Mouse (Mus musculus): Measurements from ENCODE around the gene Dido1. TPM values are rescaled to one million over a fixed set of nuclear protein-coding genes. Genes with fewer than 3 reads are reported as not detected.
A peak's percentile ranks its signal among the peaks of the same experiment; 100 is the strongest.

Dido1 gene
- polyA plus RNA-seq, 1 experiment from 2014 or later: 15.8 TPM

DNA sequence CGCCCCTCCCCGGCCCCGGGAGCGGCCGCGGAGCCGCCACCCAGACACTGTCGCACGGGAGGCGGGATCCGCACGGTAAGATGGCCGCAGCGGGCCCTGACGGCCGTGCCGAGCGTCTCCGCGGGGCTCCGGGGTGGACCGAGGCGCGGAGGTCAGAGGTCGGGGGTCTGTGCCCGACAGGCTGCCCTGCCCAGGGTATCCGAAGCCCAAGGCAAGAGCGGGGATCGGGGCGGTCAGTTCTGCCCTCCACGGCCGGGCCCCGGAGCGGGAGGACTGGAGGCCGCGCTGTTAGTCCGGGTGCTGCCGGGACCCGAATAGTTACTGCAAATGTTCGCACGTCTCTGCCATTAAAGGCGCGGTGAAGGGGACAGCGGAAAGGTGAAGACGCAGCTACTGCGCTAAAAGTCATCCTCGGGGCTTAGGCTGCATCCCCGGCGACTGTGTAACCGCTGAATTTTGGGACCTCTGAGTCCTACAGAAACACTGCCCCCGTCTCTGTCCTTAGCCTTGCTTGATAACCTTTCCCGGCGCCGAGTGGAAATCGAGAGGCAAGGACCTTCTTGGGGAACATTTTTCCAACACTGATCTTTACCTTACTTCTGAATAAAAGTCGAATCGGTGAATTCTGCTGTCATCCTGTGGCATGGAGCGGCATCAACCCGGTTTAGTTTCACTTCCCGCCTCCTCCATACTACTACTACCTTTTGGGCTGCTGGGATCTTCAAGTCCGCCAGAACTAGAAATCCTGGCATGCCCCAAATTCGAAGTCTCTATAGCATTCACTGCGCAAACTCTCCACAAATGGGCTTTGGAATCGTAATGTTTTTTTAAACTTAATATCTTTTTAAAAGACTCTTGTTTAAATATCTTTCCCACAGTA lies 717 bp upstream of the Dido1 start:
- ATAC-seq (replicated peaks; ENCODE audit: extremely low read depth, insufficient read depth, low FRiP score): no peak; the same call in 1 of the 2 replicates
- WGBS: 1% methylated on average over 61 of the region's 64 CpGs

GRCm38 (mm10) chr2:180709023-180709922 lies 526 bp downstream of the Dido1 start:
- Histone ChIP-seq H3K36me3 (ENCODE audit: control insufficient read depth, insufficient read depth) (peaks cover 10% of the 10 kb centered on the region), H3K27me3 (ENCODE audit: control insufficient read depth, insufficient read depth, low read length) (no peaks in the 10 kb centered on the region), H3K27ac (ENCODE audit: low read length) (peak overlapping the region; percentile 82), H3K4me1 (ENCODE audit: control insufficient read depth, insufficient read depth, low read length) (peaks cover 38% of the 10 kb centered on the region), H3K4me3 (ENCODE audit: low read length) (peak overlapping the region; percentile 100), H3K4me2 (ENCODE audit: low read depth, low read length) (peak overlapping the region; percentile 78), H3K9ac (ENCODE audit: low read length) (peak overlapping the region; percentile 91), H3K9me3 (replicated peaks; ENCODE audit: control insufficient read depth, low read length) (no peaks in the 10 kb centered on the region)
- under 1% methylated on average over 39 of the region's 39 CpGs for WGBS
- peak; percentile 56 for ATAC-seq (replicated peaks; ENCODE audit: extremely low read depth, insufficient read depth, low FRiP score)

More for the DNA sequence above, 717 bp upstream of the Dido1 start:
- H3K4me3 ChIP-seq (ENCODE audit: low read length): peak overlapping the region; percentile 100
- peak overlapping the region; percentile 84 for H3K4me2 ChIP-seq (ENCODE audit: low read depth, low read length)
- H3K36me3 ChIP-seq (ENCODE audit: control insufficient read depth, insufficient read depth): peaks cover 16% of the 10 kb centered on the region
- peaks cover 25% of the 10 kb centered on the region for H3K4me1 ChIP-seq (ENCODE audit: control insufficient read depth, insufficient read depth, low read length)
- H3K27me3 ChIP-seq (ENCODE audit: control insufficient read depth, insufficient read depth, low read length): no peaks in the 10 kb centered on the region
- H3K27ac ChIP-seq (ENCODE audit: low read length): peak overlapping the region; percentile 90
- peak overlapping the region; percentile 100 for H3K9ac ChIP-seq (ENCODE audit: low read length)
- no peaks in the 10 kb centered on the region for H3K9me3 ChIP-seq (replicated peaks; ENCODE audit: control insufficient read depth, low read length)

- H3K4me3 ChIP-seq (ENCODE audit: low read length): no peak overlapping the region
- no peak overlapping the region for H3K27ac ChIP-seq (ENCODE audit: low read length)
- no peaks in the 10 kb centered on the region for H3K27me3 ChIP-seq (ENCODE audit: control insufficient read depth, insufficient read depth, low read length)
- H3K36me3 ChIP-seq (ENCODE audit: control insufficient read depth, insufficient read depth): peaks cover 5% of the 10 kb centered on the region; the same call in 1 of the 2 replicates
- H3K4me2 ChIP-seq (ENCODE audit: low read depth, low read length): no peak overlapping the region
- WGBS: 94% methylated on average over 5 of the region's 5 CpGs
- H3K9me3 ChIP-seq (replicated peaks; ENCODE audit: control insufficient read depth, low read length): no peaks in the 10 kb centered on the region
- ATAC-seq (replicated peaks; ENCODE audit: extremely low read depth, insufficient read depth, low FRiP score): no peak
- H3K4me1 ChIP-seq (ENCODE audit: control insufficient read depth, insufficient read depth, low read length): peaks cover 40% of the 10 kb centered on the region
- H3K9ac ChIP-seq (ENCODE audit: low read length): no peak overlapping the region
These were observed 3.8 kb downstream of the Dido1 start for GRCm38 (mm10) chr2:180705975-180706374.

DNA sequence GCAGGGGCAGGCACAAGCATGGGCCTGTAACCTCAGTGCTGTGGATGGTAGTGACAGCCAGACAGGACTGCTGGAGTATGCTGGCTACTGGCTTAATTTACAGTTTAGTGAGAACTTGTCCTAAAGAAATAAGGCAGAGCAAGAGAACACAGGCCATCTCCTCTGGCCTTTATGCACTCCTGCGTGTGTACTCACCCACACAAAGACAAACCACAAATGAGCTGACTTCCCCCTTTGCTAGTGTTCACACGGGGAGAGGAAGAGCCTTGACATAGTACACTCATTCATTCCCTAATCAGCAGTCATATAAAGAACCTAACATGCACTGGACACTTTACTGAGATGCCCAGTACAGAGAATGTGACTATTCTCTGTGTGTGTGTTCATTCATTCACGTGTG lies 4.7 kb downstream of the Dido1 start:
- ATAC-seq (replicated peaks; ENCODE audit: extremely low read depth, insufficient read depth, low FRiP score): no peak
- peak overlapping the region; percentile 41 for H3K9ac ChIP-seq (ENCODE audit: low read length)
- 78% methylated on average over 3 of the region's 3 CpGs for WGBS
- peaks cover 49% of the 10 kb centered on the region for H3K4me1 ChIP-seq (ENCODE audit: control insufficient read depth, insufficient read depth, low read length)
- no peak overlapping the region for H3K4me3 ChIP-seq (ENCODE audit: low read length)
- peaks cover 5% of the 10 kb centered on the region; the same call in 1 of the 2 replicates for H3K36me3 ChIP-seq (ENCODE audit: control insufficient read depth, insufficient read depth)
- H3K4me2 ChIP-seq (ENCODE audit: low read depth, low read length): peak overlapping the region; percentile 4; the same call in 1 of the 2 replicates
- H3K27ac ChIP-seq (ENCODE audit: low read length): peak overlapping the region; percentile 81
- H3K9me3 ChIP-seq (replicated peaks; ENCODE audit: control insufficient read depth, low read length): no peaks in the 10 kb centered on the region
- no peaks in the 10 kb centered on the region for H3K27me3 ChIP-seq (ENCODE audit: control insufficient read depth, insufficient read depth, low read length)

DNA sequence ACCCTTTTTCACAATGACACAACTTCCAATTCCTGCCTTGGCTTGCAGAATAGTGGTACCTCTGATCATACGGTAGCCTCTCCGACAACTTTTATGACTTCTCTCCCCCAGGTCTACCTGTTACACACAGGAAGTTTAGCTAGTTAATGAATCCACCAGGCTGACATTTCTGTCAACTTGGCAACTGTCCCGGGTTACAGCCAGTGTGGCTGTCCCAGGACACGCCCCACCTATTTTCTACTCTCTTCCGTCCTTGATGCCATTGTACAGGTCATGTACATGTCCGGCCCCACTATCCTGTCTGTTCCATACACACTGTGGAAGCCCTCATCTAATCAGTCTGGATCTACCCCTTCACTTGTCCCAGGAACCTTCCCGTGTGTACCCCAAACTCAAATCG lies 5.2 kb downstream of the Dido1 start:
- Histone ChIP-seq H3K9ac (ENCODE audit: low read length) (peak overlapping the region; percentile 41; the same call in 1 of the 2 replicates), H3K27ac (ENCODE audit: low read length) (peak overlapping the region; percentile 81), H3K36me3 (ENCODE audit: control insufficient read depth, insufficient read depth) (peaks cover 5% of the 10 kb centered on the region; the same call in 1 of the 2 replicates), H3K27me3 (ENCODE audit: control insufficient read depth, insufficient read depth, low read length) (no peaks in the 10 kb centered on the region), H3K4me1 (ENCODE audit: control insufficient read depth, insufficient read depth, low read length) (peaks cover 54% of the 10 kb centered on the region), H3K4me3 (ENCODE audit: low read length) (no peak overlapping the region), H3K4me2 (ENCODE audit: low read depth, low read length) (peak overlapping the region; percentile 4; the same call in 1 of the 2 replicates), H3K9me3 (replicated peaks; ENCODE audit: control insufficient read depth, low read length) (no peaks in the 10 kb centered on the region)
- WGBS: 66% methylated on average over 8 of the region's 8 CpGs
- ATAC-seq (replicated peaks; ENCODE audit: extremely low read depth, insufficient read depth, low FRiP score): no peak

DNA sequence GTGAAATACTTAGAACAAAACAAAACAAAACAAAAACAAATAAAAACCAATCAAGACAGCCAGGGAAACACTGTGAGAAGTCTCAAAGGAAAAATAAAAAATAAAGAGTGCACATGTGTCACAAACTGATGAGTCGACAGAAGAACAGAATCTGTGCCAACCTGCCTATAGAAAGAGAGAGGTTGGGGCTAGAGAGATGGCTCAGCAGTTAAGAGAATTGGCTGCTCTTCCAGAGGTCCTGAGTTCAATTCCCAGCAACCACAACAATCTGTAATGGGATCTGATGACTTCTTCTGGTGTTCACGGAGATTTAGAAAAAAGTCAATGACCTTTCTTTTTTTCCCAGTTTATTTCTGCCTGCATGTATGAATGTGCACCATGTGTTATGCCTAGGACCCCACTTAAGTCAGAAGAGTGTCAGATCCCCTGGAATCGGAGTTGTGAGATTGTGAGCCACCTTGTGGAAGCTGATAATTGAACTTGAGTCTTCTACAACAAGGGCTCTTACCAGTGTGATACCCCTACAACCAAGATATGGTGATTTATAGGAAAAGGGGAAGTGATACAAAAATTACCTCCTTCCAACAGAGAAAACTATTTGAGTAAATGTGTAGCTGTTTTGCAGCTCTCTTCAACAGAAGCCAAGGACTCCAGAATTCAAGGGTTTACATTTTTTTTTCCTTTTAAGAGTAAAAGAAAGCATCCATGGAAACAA lies 6.0 kb downstream of the Dido1 start:
- no peaks in the 10 kb centered on the region for H3K9me3 ChIP-seq (replicated peaks; ENCODE audit: control insufficient read depth, low read length)
- no peak overlapping the region for H3K4me2 ChIP-seq (ENCODE audit: low read depth, low read length)
- peaks cover 5% of the 10 kb centered on the region; the same call in 1 of the 2 replicates for H3K36me3 ChIP-seq (ENCODE audit: control insufficient read depth, insufficient read depth)
- no peak for ATAC-seq (replicated peaks; ENCODE audit: extremely low read depth, insufficient read depth, low FRiP score)
- H3K9ac ChIP-seq (ENCODE audit: low read length): no peak overlapping the region
- peaks cover 58% of the 10 kb centered on the region for H3K4me1 ChIP-seq (ENCODE audit: control insufficient read depth, insufficient read depth, low read length)
- H3K27ac ChIP-seq (ENCODE audit: low read length): no peak overlapping the region
- H3K27me3 ChIP-seq (ENCODE audit: control insufficient read depth, insufficient read depth, low read length): no peaks in the 10 kb centered on the region
- no peak overlapping the region for H3K4me3 ChIP-seq (ENCODE audit: low read length)
- 64% methylated on average over 3 of the region's 3 CpGs for WGBS

DNA sequence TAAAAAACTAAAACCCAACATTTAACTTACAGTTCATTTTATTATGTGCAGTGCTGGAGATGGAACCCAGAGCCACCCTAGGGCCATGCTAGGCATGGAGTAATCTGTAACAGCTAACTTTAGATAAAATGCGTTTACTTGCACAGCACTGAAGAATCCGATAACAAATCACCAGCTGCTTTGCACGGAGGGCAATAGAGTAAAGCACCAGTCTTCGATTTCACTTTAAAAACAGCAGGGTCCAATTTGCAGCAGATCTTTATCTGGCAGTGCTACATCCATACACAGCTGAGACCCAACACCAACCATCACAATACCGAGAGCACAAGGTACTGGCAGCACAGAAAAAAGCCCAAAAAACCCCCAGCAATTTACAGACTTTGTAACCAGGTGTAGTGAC lies 6.6 kb downstream of the Dido1 start:
- peak overlapping the region; percentile 98; the same call in 1 of the 2 replicates for H3K9ac ChIP-seq (ENCODE audit: low read length)
- no peaks in the 10 kb centered on the region for H3K27me3 ChIP-seq (ENCODE audit: control insufficient read depth, insufficient read depth, low read length)
- ATAC-seq (replicated peaks; ENCODE audit: extremely low read depth, insufficient read depth, low FRiP score): no peak
- H3K36me3 ChIP-seq (ENCODE audit: control insufficient read depth, insufficient read depth): peaks cover 5% of the 10 kb centered on the region; the same call in 1 of the 2 replicates
- WGBS: 68% methylated on average over 5 of the region's 5 CpGs
- H3K4me1 ChIP-seq (ENCODE audit: control insufficient read depth, insufficient read depth, low read length): peaks cover 53% of the 10 kb centered on the region
- H3K9me3 ChIP-seq (replicated peaks; ENCODE audit: control insufficient read depth, low read length): no peaks in the 10 kb centered on the region
- no peak overlapping the region for H3K4me3 ChIP-seq (ENCODE audit: low read length)
- 0 out of 2 replicates have a peak overlapping the region, but pooled peaks have one; percentile 98 for H3K4me2 ChIP-seq (ENCODE audit: low read depth, low read length)
- H3K27ac ChIP-seq (ENCODE audit: low read length): peak overlapping the region; percentile 96; the same call in 1 of the 2 replicates

DNA sequence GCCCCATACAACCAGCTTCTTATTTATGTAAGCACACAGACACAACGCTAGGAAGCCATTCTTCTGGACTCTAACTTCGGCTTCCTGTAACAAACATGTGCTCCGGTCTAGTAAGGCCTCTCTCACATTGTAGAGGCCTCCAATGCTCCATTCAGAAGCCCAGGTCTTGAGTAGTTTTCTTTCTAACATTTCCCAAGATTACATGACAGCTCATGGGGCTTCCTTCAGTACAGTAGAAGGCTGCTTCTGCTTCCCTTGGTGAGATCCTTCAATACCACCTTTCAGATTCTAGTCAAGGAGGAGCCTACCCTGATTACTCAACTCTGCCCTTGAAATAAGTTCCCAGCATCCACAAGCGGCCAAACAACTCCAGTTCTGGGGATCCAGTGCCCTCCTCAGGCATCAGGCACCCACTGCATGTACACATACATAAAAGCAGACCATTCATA lies 7.1 kb downstream of the Dido1 start:
- peak overlapping the region; percentile 98 for H3K9ac ChIP-seq (ENCODE audit: low read length)
- H3K9me3 ChIP-seq (replicated peaks; ENCODE audit: control insufficient read depth, low read length): no peaks in the 10 kb centered on the region
- 27% methylated on average over 4 of the region's 4 CpGs for WGBS
- H3K27ac ChIP-seq (ENCODE audit: low read length): peak overlapping the region; percentile 96
- no peak for ATAC-seq (replicated peaks; ENCODE audit: extremely low read depth, insufficient read depth, low FRiP score)
- H3K36me3 ChIP-seq (ENCODE audit: control insufficient read depth, insufficient read depth): peaks cover 5% of the 10 kb centered on the region; the same call in 1 of the 2 replicates
- no peaks in the 10 kb centered on the region for H3K27me3 ChIP-seq (ENCODE audit: control insufficient read depth, insufficient read depth, low read length)
- H3K4me2 ChIP-seq (ENCODE audit: low read depth, low read length): peak overlapping the region; percentile 98
- peaks cover 50% of the 10 kb centered on the region for H3K4me1 ChIP-seq (ENCODE audit: control insufficient read depth, insufficient read depth, low read length)
- H3K4me3 ChIP-seq (ENCODE audit: low read length): peak overlapping the region; percentile 96
